Mouse (Mus musculus) kidney, embryonic 14.5 days (tissue): ENCODE results near the gene Fam135a. TPM values are rescaled to one million over a fixed set of nuclear protein-coding genes. Genes with fewer than 3 reads are reported as not detected.

Experiments
- ATAC-seq: fragments of 200-750 bp; cut with Nextera tagmentation; 2 replicates; pipeline ENCODE4 v1.8.0; 2017; ENCODE audit warnings: moderate number of reproducible peaks, mild to moderate bottlenecking, moderate TSS enrichment, moderate library complexity; ENCODE audit not compliant: low FRiP score, low TSS enrichment
- H3K27ac ChIP-seq: fragments of 300-500 bp; sonication (generic); 2 replicates; pipeline ENCODE4 v1.5.1; 2014; ENCODE audit warnings: low read depth, mild to moderate bottlenecking, low read length, moderate library complexity, mixed read lengths
- H3K27me3 ChIP-seq: fragments of 300-500 bp; sonication (generic); 2 replicates; pipeline ENCODE4 v1.6.1; 2014; ENCODE audit warnings: mild to moderate bottlenecking, low read length; ENCODE audit not compliant: control insufficient read depth, insufficient read depth
- H3K36me3 ChIP-seq: fragments of 300-500 bp; sonication (generic); 2 replicates; pipeline ENCODE4 v1.6.1; 2014; ENCODE audit warnings: low read length, mixed read lengths; ENCODE audit not compliant: control insufficient read depth, insufficient read depth
- H3K4me1 ChIP-seq: fragments of 300-500 bp; sonication (generic); 2 replicates; pipeline ENCODE4 v1.6.1; 2014; ENCODE audit warnings: low read length, mixed read lengths; ENCODE audit not compliant: control insufficient read depth, insufficient read depth
- H3K4me2 ChIP-seq: fragments of 300-500 bp; sonication (generic); replicated peaks from 2 replicates; pipeline ENCODE4 v1.6.1; 2014; ENCODE audit warnings: low read depth, mild to moderate bottlenecking, low read length
- H3K4me3 ChIP-seq: fragments of 300-500 bp; sonication (generic); 2 replicates; pipeline ENCODE4 v1.5.1; 2014; ENCODE audit warnings: mild to moderate bottlenecking, low read length
- H3K9ac ChIP-seq: fragments of 300-500 bp; sonication (generic); 2 replicates; pipeline ENCODE4 v1.6.1; 2014; ENCODE audit warnings: low read depth, mild to moderate bottlenecking, low read length, moderate library complexity
- H3K9me3 ChIP-seq: fragments of 300-500 bp; sonication (generic); 2 replicates; pipeline ENCODE4 v1.6.1; 2016; ENCODE audit warnings: low read length; ENCODE audit not compliant: control insufficient read depth
- WGBS: fragments of 180-500 bp; shearing (Covaris S2); extraction: QIAGEN DNeasy Blood & Tissue Kit; methylation state at CpG from one replicate; pipeline ENCODE4 v1.1.7; 2014; 5-methylcytosine and 5-hydroxymethylcytosine counted together
- polyA plus RNA-seq: library from polyadenylated mRNA; unstranded; fragments of >200 nt; fragmentation: Nextera tagmentation; extraction: Ambion mirVana; gene quantifications from 2 replicates; pipeline ENCODE4 v1.2.1, GENCODE M21; 2014

Fam135a gene
- polyA plus RNA-seq, 1 experiment from 2014 or later = 32.1 TPM

GRCm38 (mm10) chr1:24086176-24086575 lies 14.0 kb downstream of the Fam135a start:
- no peak overlapping the region for H3K4me3 ChIP-seq
- no peaks in the 10 kb centered on the region for H3K9me3 ChIP-seq
- 90% methylated on average over 3 of the region's 3 CpGs for WGBS
- no peak for ATAC-seq
- H3K36me3 ChIP-seq = no peaks in the 10 kb centered on the region
- H3K27ac ChIP-seq = no peak overlapping the region
- no peak overlapping the region for H3K4me2 ChIP-seq
- H3K4me1 ChIP-seq = no peaks in the 10 kb centered on the region
- no peak overlapping the region for H3K9ac ChIP-seq
- H3K27me3 ChIP-seq = no peaks in the 10 kb centered on the region

GRCm38 (mm10) chr1:24074396-24074795 lies 25.7 kb downstream of the Fam135a start:
- H3K4me3 ChIP-seq = no peak overlapping the region
- no peaks in the 10 kb centered on the region for H3K9me3 ChIP-seq
- H3K27ac ChIP-seq = no peak overlapping the region
- no peaks in the 10 kb centered on the region for H3K36me3 ChIP-seq
- no peak overlapping the region for H3K4me2 ChIP-seq
- H3K9ac ChIP-seq = no peak overlapping the region
- 46% methylated on average over 2 of the region's 2 CpGs for WGBS
- ATAC-seq = no peak
- no peaks in the 10 kb centered on the region for H3K4me1 ChIP-seq
- no peaks in the 10 kb centered on the region for H3K27me3 ChIP-seq

- 92% methylated on average over 5 of the region's 5 CpGs for WGBS
- Histone ChIP-seq H3K4me1 (no peaks in the 10 kb centered on the region), H3K9me3 (no peaks in the 10 kb centered on the region), H3K9ac (no peak overlapping the region), H3K36me3 (no peaks in the 10 kb centered on the region), H3K27me3 (no peaks in the 10 kb centered on the region), H3K4me3 (no peak overlapping the region), H3K27ac (no peak overlapping the region), H3K4me2 (no peak overlapping the region)
- ATAC-seq = no peak
These were observed 26.5 kb downstream of the Fam135a start for GRCm38 (mm10) chr1:24073386-24074248.

- H3K9me3 ChIP-seq = no peaks in the 10 kb centered on the region
- 81% methylated on average over 7 of the region's 7 CpGs for WGBS
- no peak overlapping the region for H3K9ac ChIP-seq
- H3K27ac ChIP-seq = no peak overlapping the region
- no peak for ATAC-seq
- no peaks in the 10 kb centered on the region for H3K4me1 ChIP-seq
- H3K4me2 ChIP-seq = no peak overlapping the region
- no peaks in the 10 kb centered on the region; the same call in 1 of the 2 replicates for H3K36me3 ChIP-seq
- no peaks in the 10 kb centered on the region for H3K27me3 ChIP-seq
- no peak overlapping the region for H3K4me3 ChIP-seq
These were observed 31.3 kb downstream of the Fam135a start for GRCm38 (mm10) chr1:24068830-24069229.

GRCm38 (mm10) chr1:24066706-24067105 lies 33.4 kb downstream of the Fam135a start:
- H3K27me3 ChIP-seq = no peaks in the 10 kb centered on the region
- H3K9me3 ChIP-seq = no peaks in the 10 kb centered on the region
- WGBS = 66% methylated on average over 4 of the region's 4 CpGs
- no peak overlapping the region for H3K27ac ChIP-seq
- no peaks in the 10 kb centered on the region; the same call in 1 of the 2 replicates for H3K36me3 ChIP-seq
- H3K4me1 ChIP-seq = no peaks in the 10 kb centered on the region
- ATAC-seq = no peak
- no peak overlapping the region for H3K4me2 ChIP-seq
- no peak overlapping the region for H3K4me3 ChIP-seq
- H3K9ac ChIP-seq = no peak overlapping the region

GRCm38 (mm10) chr1:24055706-24056105 lies 44.4 kb downstream of the Fam135a start:
- peaks cover 17% of the 10 kb centered on the region; the same call in 1 of the 2 replicates for H3K36me3 ChIP-seq

GRCm38 (mm10) chr1:24046730-24047510 lies 53.2 kb downstream of the Fam135a start:
- Histone ChIP-seq H3K4me3 (no peak overlapping the region), H3K9ac (no peak overlapping the region), H3K27ac (no peak overlapping the region), H3K27me3 (no peaks in the 10 kb centered on the region), H3K36me3 (peaks cover 9% of the 10 kb centered on the region), H3K4me1 (no peaks in the 10 kb centered on the region), H3K9me3 (no peaks in the 10 kb centered on the region), H3K4me2 (no peak overlapping the region)
- 81% methylated on average over 6 of the region's 6 CpGs for WGBS
- no peak for ATAC-seq

More at GRCm38 (mm10) chr1:24055706-24056105, 44.4 kb downstream of the Fam135a start:
- Histone ChIP-seq H3K27me3 (no peaks in the 10 kb centered on the region), H3K4me1 (no peaks in the 10 kb centered on the region), H3K4me2 (no peak overlapping the region), H3K9ac (no peak overlapping the region), H3K27ac (no peak overlapping the region), H3K9me3 (no peaks in the 10 kb centered on the region), H3K4me3 (no peak overlapping the region)
- 72% methylated on average over 14 of the region's 14 CpGs for WGBS
- no peak for ATAC-seq

- Histone ChIP-seq H3K9ac (no peak overlapping the region), H3K9me3 (no peaks in the 10 kb centered on the region), H3K4me3 (no peak overlapping the region), H3K4me1 (no peaks in the 10 kb centered on the region), H3K4me2 (no peak overlapping the region), H3K36me3 (peaks cover 5% of the 10 kb centered on the region), H3K27me3 (no peaks in the 10 kb centered on the region), H3K27ac (no peak overlapping the region)
- 83% methylated on average over 5 of the region's 5 CpGs for WGBS
- ATAC-seq = no peak
These were observed 54.5 kb downstream of the Fam135a start for GRCm38 (mm10) chr1:24045627-24046026.

- no peaks in the 10 kb centered on the region for H3K4me1 ChIP-seq
- no peak overlapping the region for H3K27ac ChIP-seq
- no peak overlapping the region for H3K4me3 ChIP-seq
- WGBS = 79% methylated on average over 5 of the region's 5 CpGs
- no peak for ATAC-seq
- H3K36me3 ChIP-seq = peaks cover 7% of the 10 kb centered on the region
- H3K27me3 ChIP-seq = no peaks in the 10 kb centered on the region
- no peaks in the 10 kb centered on the region for H3K9me3 ChIP-seq
- H3K9ac ChIP-seq = no peak overlapping the region
- H3K4me2 ChIP-seq = no peak overlapping the region
These were observed 57.1 kb downstream of the Fam135a start for GRCm38 (mm10) chr1:24043007-24043406.
